Mouse (Mus musculus): ENCODE measurements around the gene Nqo2.
"Not testable (repeated sequence)": the region's sequence is repeated elsewhere in the genome, so short reads cannot be mapped to it uniquely, and the experiment has no call there.

The Nqo2 gene

GRCm38 (mm10) chr13:33964206-33965046 lies at the start of gene Nqo2:
Gene Nqo2, plus strand, starts transcription at chr13:33964687.
- DNase-seq: peak; percentile 43

DNA sequence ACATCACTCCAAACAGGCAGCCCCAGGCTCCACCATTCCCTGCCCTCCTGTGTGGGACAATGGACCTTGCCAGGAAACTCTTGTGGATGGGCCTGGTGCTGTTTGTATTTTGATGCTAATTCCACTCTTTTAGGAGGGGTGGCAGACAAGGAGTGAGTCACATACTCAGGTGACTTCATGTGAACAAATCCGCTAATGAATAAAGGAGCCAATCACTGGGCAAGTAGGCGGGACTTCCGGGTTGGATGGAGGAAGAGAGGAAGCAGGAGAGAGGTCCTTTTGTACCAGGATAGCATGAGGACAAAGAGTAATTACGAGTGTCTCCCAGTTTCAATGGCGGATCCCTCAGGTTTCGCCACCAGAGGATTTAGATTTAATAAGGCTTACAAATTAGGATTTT lies 43.4 kb upstream of the Nqo2 start:
- DNase-seq: no peak

- no peak for DNase-seq
These were observed 42.8 kb upstream of the Nqo2 start for GRCm38 (mm10) chr13:33921699-33922098.

GRCm38 (mm10) chr13:33930281-33930680 lies 34.2 kb upstream of the Nqo2 start:
- no peak for DNase-seq

- no peak for DNase-seq
These were observed 33.6 kb upstream of the Nqo2 start for GRCm38 (mm10) chr13:33930912-33931311.

DNA sequence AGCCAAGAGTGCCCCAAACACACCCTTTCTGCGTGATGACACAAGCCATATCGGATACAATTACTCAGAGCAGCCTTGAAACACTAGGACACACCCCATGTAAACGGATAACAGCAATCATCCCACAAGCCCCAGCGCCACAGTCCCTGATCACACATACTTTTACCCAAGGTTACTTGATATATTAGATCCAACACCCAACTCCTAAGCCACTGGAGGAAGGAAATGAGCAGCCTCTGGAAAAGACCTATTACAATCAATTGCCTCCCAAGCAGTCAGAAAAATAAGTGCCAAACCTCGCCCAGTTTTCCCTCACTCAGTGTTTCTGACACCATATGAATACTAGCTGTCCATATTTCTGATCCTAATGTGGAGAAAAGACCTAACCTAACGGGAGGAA lies 29.7 kb upstream of the Nqo2 start:
- DNase-seq: no peak

- DNase-seq: peak; percentile 58
These were observed 28.9 kb upstream of the Nqo2 start for GRCm38 (mm10) chr13:33935465-33936181.

DNA sequence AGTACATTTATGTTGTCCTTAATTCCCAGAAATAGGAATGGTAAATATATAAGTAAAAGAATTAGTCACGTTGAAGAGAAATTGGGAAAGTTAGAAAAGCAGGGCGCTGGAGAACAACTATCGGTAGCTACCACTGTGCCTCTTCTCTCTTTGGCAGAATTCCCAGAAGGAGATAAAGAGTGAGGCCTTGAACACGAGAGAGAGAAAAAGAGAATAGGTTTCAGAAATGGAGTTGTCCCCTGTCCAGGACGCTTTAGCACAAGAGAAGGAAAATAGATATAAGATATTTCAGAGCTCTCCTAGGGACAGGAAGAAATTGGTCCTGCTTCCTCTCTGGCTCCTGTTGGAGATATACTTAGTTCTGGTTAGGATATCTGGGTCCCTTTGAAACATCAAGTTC lies 27.3 kb upstream of the Nqo2 start:
- no peak for DNase-seq

DNA sequence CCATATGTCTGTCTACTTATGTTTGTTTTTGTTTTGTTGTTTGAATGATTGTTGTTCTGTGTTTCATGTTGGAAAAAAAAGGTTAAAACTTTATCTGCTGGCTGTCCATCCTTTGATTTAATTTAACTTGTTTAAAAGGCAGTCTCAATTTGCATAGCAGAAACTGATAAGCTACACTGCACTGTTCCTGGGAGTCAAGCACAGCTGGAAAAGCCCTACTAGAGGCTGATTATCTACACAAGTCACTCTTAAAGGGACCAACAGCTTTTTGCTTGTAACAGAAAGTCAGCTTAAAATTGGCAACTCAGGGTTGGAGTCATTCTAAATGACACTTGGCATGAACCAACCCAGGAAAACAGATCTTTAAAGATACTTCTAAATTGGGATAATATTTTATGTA lies 26.9 kb upstream of the Nqo2 start:
- not testable (repeated sequence) for DNase-seq

- no peak for DNase-seq
These were observed 23.1 kb upstream of the Nqo2 start for GRCm38 (mm10) chr13:33941288-33941808.

DNA sequence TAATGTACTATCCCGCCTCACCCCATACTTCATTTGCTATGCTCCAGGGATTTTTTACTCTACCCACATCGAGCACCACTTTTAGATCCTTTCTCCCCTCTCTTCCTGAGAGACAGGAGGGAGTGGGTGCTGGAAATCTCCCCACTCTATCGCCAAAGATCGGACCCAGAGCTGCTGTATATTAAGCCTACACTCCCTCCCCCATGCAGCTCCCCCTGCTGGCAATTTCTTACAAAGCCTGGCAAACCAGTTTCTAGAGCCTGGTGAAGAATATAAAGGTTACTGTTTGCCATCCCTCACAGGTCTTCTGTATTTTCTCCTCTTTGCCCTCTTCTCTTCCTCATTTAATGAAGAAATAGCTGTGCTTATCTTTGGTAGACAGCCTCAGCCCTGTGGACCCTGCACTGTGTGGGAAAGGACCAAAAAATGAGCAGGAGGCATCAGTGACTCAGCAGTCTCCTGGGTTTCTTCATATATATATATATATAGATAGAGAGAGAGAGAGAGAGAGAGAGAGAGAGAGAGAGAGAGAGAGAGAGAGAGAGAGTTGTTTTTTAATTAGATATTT lies 22.2 kb upstream of the Nqo2 start:
- DNase-seq: no peak

GRCm38 (mm10) chr13:33951308-33952074 lies 13.0 kb upstream of the Nqo2 start:
- no peak for DNase-seq

DNA sequence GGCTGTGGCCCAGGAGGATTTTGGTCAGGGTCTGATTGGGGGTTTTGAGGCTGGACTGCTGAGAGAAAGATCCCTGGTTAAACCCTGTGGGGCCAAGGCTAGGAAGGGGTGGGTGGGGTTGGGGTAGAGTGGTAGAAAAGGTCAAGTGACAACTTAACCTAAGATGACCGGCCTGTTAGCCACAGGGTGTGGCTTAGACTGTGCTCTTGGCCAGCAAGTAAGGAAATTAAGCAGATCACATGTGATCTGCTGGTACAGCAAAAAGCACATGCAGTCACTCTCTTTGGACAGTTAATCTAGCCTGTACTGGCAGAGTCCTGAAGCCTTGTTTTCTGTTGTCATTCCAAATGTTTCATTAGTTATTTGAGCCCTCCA lies 12.4 kb upstream of the Nqo2 start:
- no peak for DNase-seq

- no peak for DNase-seq
These were observed 11.5 kb upstream of the Nqo2 start for GRCm38 (mm10) chr13:33952947-33953346.

DNA sequence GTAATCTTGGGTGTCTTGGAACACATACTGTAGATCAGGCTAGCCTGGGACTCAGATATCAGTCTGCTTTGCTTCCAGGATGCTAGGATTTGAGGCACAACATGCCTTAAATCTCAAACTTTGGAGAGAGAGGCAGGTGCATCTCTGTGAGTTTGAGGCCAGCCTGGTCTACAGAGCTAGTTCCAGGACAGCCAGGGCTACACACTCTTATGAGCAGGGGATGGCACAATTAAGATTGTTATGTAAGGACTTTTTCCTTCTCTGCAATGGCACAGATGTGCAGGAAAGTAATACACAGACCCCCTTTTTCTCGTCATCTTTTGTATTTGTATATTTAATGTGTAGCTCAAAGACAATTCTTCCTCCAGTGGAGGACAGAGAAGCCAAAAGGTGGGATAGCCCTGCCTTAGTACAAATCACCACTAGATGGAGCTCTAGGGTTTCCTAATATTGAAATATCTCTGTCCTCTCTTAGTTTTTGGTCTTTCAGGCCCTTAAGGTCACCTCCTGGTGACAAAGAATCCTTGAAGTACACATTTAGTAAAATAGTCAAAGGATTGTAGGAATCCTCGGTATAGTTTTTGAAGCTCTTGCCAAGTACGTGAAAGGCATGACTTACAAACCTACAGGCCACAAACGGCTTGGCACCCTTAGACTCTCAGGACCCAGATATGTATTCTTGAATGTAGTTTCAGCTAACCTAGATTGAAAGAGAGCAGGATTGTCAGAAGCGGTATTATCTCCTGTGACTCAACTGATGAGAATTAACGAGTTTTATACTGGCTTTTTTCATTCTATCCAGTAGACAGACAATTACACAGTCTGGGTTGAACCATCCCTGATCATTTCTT lies 7.7 kb upstream of the Nqo2 start:
- DNase-seq: peak; percentile 19

- DNase-seq: no peak
These were observed 4.7 kb upstream of the Nqo2 start for GRCm38 (mm10) chr13:33959771-33960170.

- DNase-seq: no peak
These were observed 853 bp downstream of the Nqo2 start for GRCm38 (mm10) chr13:33965056-33966024.

DNA sequence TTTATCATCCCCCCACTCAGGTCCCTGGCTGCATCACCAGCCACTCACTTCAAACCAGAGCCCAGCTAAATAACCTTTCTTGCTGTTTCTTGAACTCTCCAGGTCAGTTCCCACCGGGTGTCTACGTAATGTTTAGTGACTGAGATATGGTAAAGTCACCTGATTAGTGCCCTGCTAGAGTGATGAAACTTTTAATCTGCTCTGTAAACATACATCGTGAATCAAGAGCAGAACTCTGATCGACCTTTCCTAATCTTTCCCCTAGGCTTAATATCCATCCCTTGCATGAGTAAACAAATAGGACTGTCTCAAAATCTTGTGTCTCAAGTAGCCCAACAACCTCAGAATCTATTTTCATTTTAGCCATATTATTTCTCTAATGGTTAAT lies 1.5 kb downstream of the Nqo2 start:
- no peak for DNase-seq

- DNase-seq: no peak
These were observed 2.1 kb downstream of the Nqo2 start for GRCm38 (mm10) chr13:33966574-33966973.

- DNase-seq: no peak
These were observed 25.1 kb downstream of the Nqo2 start for GRCm38 (mm10) chr13:33989625-33990024.

DNA sequence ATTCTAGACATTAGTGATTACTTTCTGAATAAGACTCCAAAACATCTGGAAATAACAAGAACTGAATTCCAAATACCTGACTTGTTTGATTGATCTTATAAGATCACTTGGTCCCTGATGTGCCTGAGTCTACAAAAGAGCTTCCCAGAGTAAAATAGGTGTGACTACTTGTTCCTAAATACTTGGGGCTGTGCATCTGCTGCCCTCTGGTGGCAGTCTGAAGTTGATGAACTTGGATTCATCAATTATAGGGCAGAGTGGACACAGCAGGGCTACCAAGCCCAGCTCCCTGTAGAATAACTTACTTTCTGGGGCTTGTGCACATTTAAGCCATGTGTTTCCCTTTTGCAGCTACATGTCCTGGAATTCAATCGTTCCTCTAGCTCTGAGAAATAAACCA lies 30.7 kb downstream of the Nqo2 start:
- DNase-seq: peak; percentile 58

All from cerebellum, adult 11 months (tissue).